Mouse (Mus musculus) kidney, postnatal 25 days (tissue): ENCODE data around the gene Pnliprp1.

Experiments
- DNase-seq, 2 experiments: peaks; one replicate each; pipeline ENCODE4 v3.0.0; 2021; ENCODE audit warnings: mixed read lengths in 2 of 2

Gene Pnliprp1

GRCm38 (mm10) chr19:58783938-58784337 is 55.3 kb downstream of the Pnliprp1 start:
- no peak for DNase-seq

GRCm38 (mm10) chr19:58789194-58789593 is 60.5 kb downstream of the Pnliprp1 start:
- no peak for DNase-seq
